Mouse (Mus musculus) E14TG2a.4 (cell line): ENCODE results near the gene Napepld.

ENCODE experiments used
- H3K27me3 ChIP-seq: 2 replicates; pipeline ENCODE4 v1.6.1; 2014; ENCODE audit warnings: low read length, control low read depth; ENCODE audit not compliant: insufficient read depth
- H3K36me3 ChIP-seq: 2 replicates; pipeline ENCODE4 v1.6.1; 2014; ENCODE audit warnings: low read length, control low read depth; ENCODE audit not compliant: insufficient read depth
- H3K4me1 ChIP-seq: replicated peaks from 2 replicates; pipeline ENCODE4 v1.6.1; 2014; ENCODE audit warnings: low read depth, low read length, control low read depth
- H3K4me3 ChIP-seq: replicated peaks from 2 replicates; pipeline ENCODE4 v1.5.1; 2014; ENCODE audit warnings: mild to moderate bottlenecking, low read length
- H3K9me3 ChIP-seq: 2 replicates; pipeline ENCODE4 v1.6.1; 2014; ENCODE audit warnings: low read length, control low read depth
- CTCF ChIP-seq: conservative IDR thresholded peaks from 2 replicates; pipeline ENCODE4 v1.5.1; 2014; ENCODE audit warnings: low read length
- NANOG ChIP-seq: IDR thresholded peaks from 2 replicates; pipeline ENCODE4 v1.6.1; 2014; ENCODE audit warnings: borderline replicate concordance, low read length, mixed read lengths
- POU5F1 ChIP-seq: IDR thresholded peaks from 2 replicates; pipeline ENCODE4 v1.6.1; 2014; ENCODE audit warnings: low read length, borderline replicate concordance

Gene Napepld

GRCm38 (mm10) chr5:21736046-21736445 is 34.9 kb upstream of the Napepld start:
- Histone ChIP-seq H3K9me3 (no peaks in the 10 kb centered on the region), H3K36me3 (peaks cover 22% of the 10 kb centered on the region), H3K27me3 (no peaks in the 10 kb centered on the region), H3K4me3 (peak overlapping the region; percentile 97; the same call in 1 of the 2 replicates), H3K4me1 (peaks cover 87% of the 10 kb centered on the region)
- TF ChIP-seq CTCF, result no peak
- TF ChIP-seq NANOG, result no peak
- TF ChIP-seq POU5F1, result no peak

GRCm38 (mm10) chr5:21735584-21735983 is 34.4 kb upstream of the Napepld start:
- Histone ChIP-seq H3K36me3 (peaks cover 20% of the 10 kb centered on the region), H3K4me1 (peaks cover 86% of the 10 kb centered on the region), H3K9me3 (no peaks in the 10 kb centered on the region), H3K27me3 (no peaks in the 10 kb centered on the region), H3K4me3 (peak overlapping the region; percentile 14; the same call in 1 of the 2 replicates)
- TF ChIP-seq CTCF, result peak; percentile 96
- no peak for TF ChIP-seq NANOG
- TF ChIP-seq POU5F1, result no peak

GRCm38 (mm10) chr5:21735100-21735499 is 33.9 kb upstream of the Napepld start:
- no peak for TF ChIP-seq NANOG
- TF ChIP-seq POU5F1, result no peak
- TF ChIP-seq CTCF, result no peak
- H3K9me3 ChIP-seq, result no peaks in the 10 kb centered on the region
- H3K4me3 ChIP-seq, result peak overlapping the region; percentile 14; the same call in 1 of the 2 replicates
- H3K4me1 ChIP-seq, result peaks cover 81% of the 10 kb centered on the region
- H3K27me3 ChIP-seq, result no peaks in the 10 kb centered on the region
- peaks cover 15% of the 10 kb centered on the region for H3K36me3 ChIP-seq

- no peak overlapping the region for H3K4me3 ChIP-seq
- peaks cover 60% of the 10 kb centered on the region for H3K4me1 ChIP-seq
- peak; percentile 37 for TF ChIP-seq CTCF
- no peak for TF ChIP-seq NANOG
- no peaks in the 10 kb centered on the region for H3K9me3 ChIP-seq
- no peaks in the 10 kb centered on the region for H3K36me3 ChIP-seq
- H3K27me3 ChIP-seq, result no peaks in the 10 kb centered on the region
These were observed 31.7 kb upstream of the Napepld start for GRCm38 (mm10) chr5:21732930-21733329.

- Histone ChIP-seq H3K4me3 (no peak overlapping the region), H3K9me3 (no peaks in the 10 kb centered on the region), H3K4me1 (peaks cover 55% of the 10 kb centered on the region), H3K27me3 (no peaks in the 10 kb centered on the region), H3K36me3 (no peaks in the 10 kb centered on the region)
- TF ChIP-seq POU5F1 (peak; percentile 90), CTCF (no peak), NANOG (peak; percentile 79)
These were observed 31.1 kb upstream of the Napepld start for GRCm38 (mm10) chr5:21732177-21732911.

GRCm38 (mm10) chr5:21729107-21729506 is 27.9 kb upstream of the Napepld start:
- TF ChIP-seq NANOG (no peak), POU5F1 (no peak), CTCF (no peak)
- Histone ChIP-seq H3K4me3 (no peak overlapping the region), H3K9me3 (no peaks in the 10 kb centered on the region), H3K27me3 (peaks cover 3% of the 10 kb centered on the region; the same call in 1 of the 2 replicates), H3K36me3 (no peaks in the 10 kb centered on the region), H3K4me1 (peaks cover 42% of the 10 kb centered on the region)

- TF ChIP-seq CTCF, result no peak
- no peak for TF ChIP-seq NANOG
- no peak for TF ChIP-seq POU5F1
- H3K4me3 ChIP-seq, result no peak overlapping the region
- no peaks in the 10 kb centered on the region for H3K9me3 ChIP-seq
These were observed 23.7 kb upstream of the Napepld start for GRCm38 (mm10) chr5:21724872-21725271.

GRCm38 (mm10) chr5:21724427-21724826 is 23.2 kb upstream of the Napepld start:
- TF ChIP-seq POU5F1, result no peak
- no peak for TF ChIP-seq CTCF
- no peak for TF ChIP-seq NANOG
- Histone ChIP-seq H3K4me1 (peaks cover 56% of the 10 kb centered on the region), H3K36me3 (no peaks in the 10 kb centered on the region), H3K27me3 (peaks cover 3% of the 10 kb centered on the region; the same call in 1 of the 2 replicates), H3K4me3 (no peak overlapping the region), H3K9me3 (no peaks in the 10 kb centered on the region)

More at GRCm38 (mm10) chr5:21724872-21725271, 23.7 kb upstream of the Napepld start:
- no peaks in the 10 kb centered on the region for H3K36me3 ChIP-seq
- H3K27me3 ChIP-seq, result peaks cover 3% of the 10 kb centered on the region; the same call in 1 of the 2 replicates
- peaks cover 52% of the 10 kb centered on the region for H3K4me1 ChIP-seq

GRCm38 (mm10) chr5:21719209-21719608 is 18.0 kb upstream of the Napepld start:
- Histone ChIP-seq H3K9me3 (no peaks in the 10 kb centered on the region), H3K27me3 (0 out of 2 replicates have a peak, but pooled peaks cover 2% of the 10 kb centered on the region), H3K36me3 (no peaks in the 10 kb centered on the region), H3K4me1 (peaks cover 76% of the 10 kb centered on the region), H3K4me3 (no peak overlapping the region)
- no peak for TF ChIP-seq NANOG
- TF ChIP-seq CTCF, result no peak
- TF ChIP-seq POU5F1, result no peak
